Mouse (Mus musculus) midbrain, embryonic 12.5 days (tissue): ENCODE results near the gene Wwc1. TPM values are rescaled to one million over a fixed set of nuclear protein-coding genes. Genes with fewer than 3 reads are reported as not detected.

Source experiments
- ATAC-seq: fragments of 200-750 bp; cut with Nextera tagmentation; 2 replicates; pipeline ENCODE4 v1.8.0; 2017; ENCODE audit warnings: low read depth, moderate TSS enrichment, moderate library complexity; ENCODE audit not compliant: low FRiP score
- H3K27ac ChIP-seq: fragments of 300-500 bp; sonication (generic); replicated peaks from 2 replicates; pipeline ENCODE4 v1.5.1; 2016; ENCODE audit warnings: mild to moderate bottlenecking
- H3K27me3 ChIP-seq: fragments of 300-500 bp; sonication (generic); 2 replicates; pipeline ENCODE4 v1.6.1; 2016; ENCODE audit warnings: mild to moderate bottlenecking
- H3K36me3 ChIP-seq: fragments of 300-500 bp; sonication (generic); 2 replicates; pipeline ENCODE4 v1.6.1; 2016
- H3K4me1 ChIP-seq: fragments of 300-500 bp; sonication (generic); 2 replicates; pipeline ENCODE4 v1.6.1; 2016
- H3K4me2 ChIP-seq: fragments of 300-500 bp; sonication (generic); replicated peaks from 2 replicates; pipeline ENCODE4 v1.6.1; 2016; ENCODE audit warnings: mild to moderate bottlenecking, moderate library complexity
- H3K4me3 ChIP-seq: fragments of 300-500 bp; sonication (generic); 2 replicates; pipeline ENCODE4 v1.5.1; 2016; ENCODE audit warnings: mild to moderate bottlenecking
- H3K9ac ChIP-seq: fragments of 300-500 bp; sonication (generic); replicated peaks from 2 replicates; pipeline ENCODE4 v1.6.1; 2016; ENCODE audit warnings: mild to moderate bottlenecking, moderate library complexity
- H3K9me3 ChIP-seq: fragments of 300-500 bp; sonication (generic); 2 replicates; pipeline ENCODE4 v1.6.1; 2016; ENCODE audit warnings: mild to moderate bottlenecking
- WGBS: fragments of 180-500 bp; shearing (Covaris S2); methylation state at CpG from one replicate; pipeline ENCODE4 v1.1.7; 2016; 5-methylcytosine and 5-hydroxymethylcytosine counted together
- polyA plus RNA-seq: library from polyadenylated mRNA; unstranded; fragments of >200 nt; fragmentation: Nextera tagmentation; extraction: Ambion mirVana; gene quantifications from 2 replicates; pipeline ENCODE4 v1.2.1, GENCODE M21; 2016

The Wwc1 gene
- polyA plus RNA-seq, 1 experiment from 2014 or later: 7.4 TPM

DNA sequence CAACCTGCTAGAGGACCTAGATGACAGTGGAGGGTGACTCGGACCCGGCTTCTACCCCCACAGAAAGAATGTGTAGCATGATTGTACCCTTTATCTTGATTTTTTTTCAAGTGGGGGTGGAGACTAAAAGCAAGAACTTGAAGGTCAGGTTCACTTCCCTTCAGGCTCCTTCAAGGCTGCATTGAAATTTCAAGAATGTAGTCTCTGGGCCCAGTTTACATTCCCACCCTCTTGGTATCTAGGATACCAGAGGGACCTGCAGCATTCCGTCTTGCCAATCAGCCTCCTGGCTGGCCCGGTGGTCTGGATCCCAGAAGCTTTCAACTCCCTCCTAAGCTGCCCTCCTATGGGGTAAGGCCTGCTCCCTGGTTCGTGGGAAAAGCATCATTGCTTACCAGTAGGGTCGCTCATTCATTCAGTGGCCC lies 31.9 kb downstream of the Wwc1 start:
- Histone ChIP-seq H3K27ac (no peak overlapping the region), H3K9me3 (no peaks in the 10 kb centered on the region), H3K4me3 (no peak overlapping the region), H3K36me3 (no peaks in the 10 kb centered on the region), H3K27me3 (no peaks in the 10 kb centered on the region), H3K4me2 (no peak overlapping the region), H3K4me1 (peaks cover 17% of the 10 kb centered on the region), H3K9ac (no peak overlapping the region)
- ATAC-seq: peak; percentile 63
- 15% methylated on average over 6 of the region's 6 CpGs for WGBS

DNA sequence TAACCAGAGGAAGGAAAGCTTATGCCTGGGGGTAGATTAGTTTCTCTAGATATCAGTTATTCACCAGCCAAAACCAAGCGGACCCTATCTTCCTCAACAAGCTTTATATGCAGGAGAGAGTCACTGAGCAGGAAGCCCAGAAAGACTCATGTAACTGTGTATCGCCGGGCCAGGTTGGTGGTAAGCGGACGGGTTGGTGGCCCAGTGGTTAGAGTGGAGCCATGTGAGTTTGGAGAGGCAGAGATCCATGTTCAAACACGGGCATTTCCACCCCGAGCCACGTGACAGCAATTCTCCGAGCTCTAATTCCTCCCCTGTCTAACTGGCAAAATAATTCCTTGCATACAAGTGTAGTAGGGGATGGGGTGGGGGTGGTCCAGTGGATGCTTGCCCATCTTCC lies 32.4 kb downstream of the Wwc1 start:
- 0 out of 2 replicates have a peak overlapping the region, but pooled peaks have one; percentile 20 for H3K27ac ChIP-seq
- H3K4me3 ChIP-seq: no peak overlapping the region
- 77% methylated on average over 9 of the region's 9 CpGs for WGBS
- no peak overlapping the region for H3K4me2 ChIP-seq
- H3K36me3 ChIP-seq: no peaks in the 10 kb centered on the region
- peaks cover 17% of the 10 kb centered on the region for H3K4me1 ChIP-seq
- H3K9me3 ChIP-seq: no peaks in the 10 kb centered on the region
- no peak overlapping the region for H3K9ac ChIP-seq
- no peaks in the 10 kb centered on the region for H3K27me3 ChIP-seq
- ATAC-seq: no peak

DNA sequence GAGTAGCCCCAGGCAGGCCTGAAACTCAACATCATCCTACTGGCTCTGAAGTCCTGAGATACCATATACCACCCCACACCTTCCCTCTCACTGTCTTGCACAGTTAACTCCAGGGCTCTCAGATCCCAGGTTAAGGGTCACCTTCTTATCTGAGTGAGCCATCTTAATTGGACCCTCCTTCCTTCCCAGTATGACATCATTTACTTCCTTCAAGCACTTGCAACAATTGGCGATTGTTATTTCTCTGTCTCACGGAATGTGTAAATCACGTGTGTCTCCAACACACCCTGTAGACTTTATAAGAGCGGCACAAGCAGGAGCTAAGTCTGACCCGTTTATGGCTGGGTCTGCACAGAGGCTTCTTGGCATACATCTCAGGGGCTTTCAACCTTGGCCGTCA lies 35.1 kb downstream of the Wwc1 start:
- no peak overlapping the region for H3K9ac ChIP-seq
- H3K9me3 ChIP-seq: no peaks in the 10 kb centered on the region
- peaks cover 30% of the 10 kb centered on the region for H3K4me1 ChIP-seq
- H3K4me2 ChIP-seq: no peak overlapping the region
- WGBS: 88% methylated on average over 6 of the region's 6 CpGs
- no peak for ATAC-seq
- H3K4me3 ChIP-seq: no peak overlapping the region
- H3K36me3 ChIP-seq: no peaks in the 10 kb centered on the region
- no peaks in the 10 kb centered on the region for H3K27me3 ChIP-seq
- H3K27ac ChIP-seq: no peak overlapping the region

DNA sequence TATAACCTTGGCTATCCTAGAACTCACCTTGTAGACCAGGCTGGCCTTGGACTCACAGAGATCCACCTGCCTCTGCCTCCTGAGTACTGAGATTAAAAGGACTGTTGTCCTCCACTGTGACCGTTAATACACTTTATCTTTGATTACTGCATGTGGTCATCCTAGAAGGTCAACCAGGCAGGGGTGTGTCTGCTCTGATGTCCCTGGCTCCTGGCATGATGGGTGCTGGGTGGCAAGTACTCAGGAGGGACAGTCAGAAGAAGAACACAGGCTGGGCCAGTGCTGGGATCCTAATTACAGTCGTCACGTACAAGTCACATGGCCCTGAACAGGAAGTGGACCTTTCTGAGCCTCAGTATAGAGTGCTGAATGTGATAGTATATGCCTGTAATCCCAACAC lies 38.7 kb downstream of the Wwc1 start:
- H3K4me1 ChIP-seq: peaks cover 17% of the 10 kb centered on the region; the same call in 1 of the 2 replicates
- no peaks in the 10 kb centered on the region for H3K27me3 ChIP-seq
- 86% methylated on average over 3 of the region's 3 CpGs for WGBS
- no peaks in the 10 kb centered on the region for H3K36me3 ChIP-seq
- no peak overlapping the region for H3K4me2 ChIP-seq
- no peaks in the 10 kb centered on the region for H3K9me3 ChIP-seq
- ATAC-seq: peak; percentile 54; the same call in 1 of the 2 replicates
- no peak overlapping the region for H3K4me3 ChIP-seq
- H3K9ac ChIP-seq: no peak overlapping the region
- H3K27ac ChIP-seq: no peak overlapping the region

DNA sequence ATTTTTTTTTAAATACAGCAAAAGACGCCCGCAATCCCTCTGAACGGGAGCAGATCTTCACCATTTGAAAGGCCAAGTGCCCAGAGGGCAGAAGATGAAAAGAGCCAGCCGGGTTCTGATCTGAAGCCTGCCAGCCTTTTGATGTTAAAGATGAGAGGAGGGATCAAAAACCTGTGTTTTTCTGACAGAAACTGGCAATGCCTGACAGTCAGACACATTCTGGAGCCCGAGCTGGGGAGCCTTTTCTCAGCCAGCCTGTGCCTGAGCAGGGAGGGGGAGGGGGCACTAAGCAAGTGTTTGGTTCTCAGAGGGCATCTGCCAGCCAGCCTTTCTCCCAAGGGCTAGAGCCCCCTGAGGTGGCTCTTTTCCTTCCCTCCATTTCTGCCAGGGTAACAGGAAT lies 39.3 kb downstream of the Wwc1 start:
- no peak overlapping the region for H3K4me2 ChIP-seq
- no peaks in the 10 kb centered on the region for H3K9me3 ChIP-seq
- H3K9ac ChIP-seq: no peak overlapping the region
- ATAC-seq: no peak
- no peaks in the 10 kb centered on the region for H3K36me3 ChIP-seq
- H3K4me3 ChIP-seq: no peak overlapping the region
- peak overlapping the region; percentile 60; the same call in 1 of the 2 replicates for H3K27ac ChIP-seq
- WGBS: 41% methylated on average over 5 of the region's 5 CpGs
- H3K27me3 ChIP-seq: no peaks in the 10 kb centered on the region
- H3K4me1 ChIP-seq: peaks cover 17% of the 10 kb centered on the region; the same call in 1 of the 2 replicates

DNA sequence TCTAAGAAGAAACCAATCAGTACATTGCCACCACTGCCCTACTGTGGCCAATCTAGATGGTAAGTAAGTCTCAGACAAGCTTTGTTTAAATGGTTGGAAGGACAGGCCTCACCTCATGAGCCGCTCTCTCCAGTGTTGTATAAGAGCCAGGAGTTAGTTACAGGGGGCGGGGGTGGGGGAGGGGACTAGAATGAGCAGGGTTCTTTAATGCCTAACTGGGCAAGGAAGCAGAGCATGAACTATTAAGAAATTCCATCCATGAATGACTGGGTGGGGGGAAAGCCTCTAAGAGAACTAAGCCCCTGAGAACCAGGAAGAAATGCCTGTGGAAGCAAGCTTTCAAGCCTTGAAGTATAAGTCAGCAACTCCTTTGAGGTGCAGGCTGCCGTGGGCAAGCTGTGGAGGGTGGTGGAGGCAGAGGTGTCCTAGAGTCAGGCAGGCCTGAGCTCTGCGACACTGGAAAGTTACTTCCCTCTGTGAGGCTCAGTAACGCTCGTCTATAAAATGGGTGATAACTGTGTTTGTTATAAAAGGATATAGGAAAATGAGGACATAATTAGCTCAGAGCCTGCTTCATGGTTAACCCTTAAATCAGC lies 41.4 kb downstream of the Wwc1 start:
- no peak overlapping the region for H3K4me3 ChIP-seq
- no peak overlapping the region for H3K9ac ChIP-seq
- ATAC-seq: no peak
- H3K27ac ChIP-seq: no peak overlapping the region
- no peaks in the 10 kb centered on the region for H3K9me3 ChIP-seq
- H3K27me3 ChIP-seq: no peaks in the 10 kb centered on the region
- no peak overlapping the region for H3K4me2 ChIP-seq
- WGBS: 42% methylated on average over 6 of the region's 6 CpGs
- H3K4me1 ChIP-seq: peaks cover 28% of the 10 kb centered on the region
- no peaks in the 10 kb centered on the region for H3K36me3 ChIP-seq

DNA sequence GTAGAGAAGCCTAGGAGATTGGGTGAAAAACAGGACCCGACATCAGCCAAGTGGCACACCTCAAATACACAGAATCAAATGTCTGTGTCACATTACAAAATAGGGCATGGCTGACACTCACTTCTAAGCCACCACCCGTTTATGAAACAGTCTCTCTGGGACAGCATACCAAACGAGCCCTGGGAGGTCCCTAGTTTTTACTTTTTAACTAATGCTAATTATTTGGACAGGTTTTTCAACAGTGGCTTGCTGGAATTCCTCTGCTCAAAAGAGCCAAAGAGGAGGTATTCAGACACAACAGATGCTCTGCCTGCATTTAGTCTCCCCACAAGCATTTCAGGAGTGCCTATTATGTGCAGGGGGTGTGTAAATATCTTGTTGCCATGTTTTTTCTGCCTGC lies 44.7 kb downstream of the Wwc1 start:
- Histone ChIP-seq H3K27me3 (no peaks in the 10 kb centered on the region; the same call in 1 of the 2 replicates), H3K9ac (no peak overlapping the region), H3K27ac (no peak overlapping the region), H3K36me3 (no peaks in the 10 kb centered on the region), H3K9me3 (no peaks in the 10 kb centered on the region), H3K4me1 (peaks cover 28% of the 10 kb centered on the region), H3K4me2 (no peak overlapping the region), H3K4me3 (no peak overlapping the region)
- 52% methylated on average over 3 of the region's 3 CpGs for WGBS
- ATAC-seq: no peak

DNA sequence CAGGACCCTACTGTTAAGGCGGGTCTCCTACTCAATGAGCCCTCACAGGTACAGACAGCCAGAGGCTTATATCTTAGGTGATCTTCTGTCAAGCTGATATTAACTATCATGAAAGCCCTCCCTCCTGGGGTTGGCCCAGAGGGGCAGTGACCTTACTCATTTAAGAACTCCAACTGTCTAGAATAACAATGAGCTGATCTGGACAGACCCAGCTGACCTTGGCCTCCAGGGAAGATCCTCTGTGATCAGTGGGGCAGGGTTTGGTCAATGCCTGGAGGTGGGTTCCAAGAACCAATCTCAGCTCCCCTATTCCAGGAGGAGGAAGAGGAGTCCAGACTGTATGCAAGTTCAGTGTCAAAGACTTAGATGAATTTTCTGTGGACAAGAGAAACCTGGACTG lies 45.2 kb downstream of the Wwc1 start:
- peaks cover 27% of the 10 kb centered on the region for H3K4me1 ChIP-seq
- 95% methylated on average over 1 of the region's 1 CpGs for WGBS
- H3K9me3 ChIP-seq: no peaks in the 10 kb centered on the region
- no peak for ATAC-seq
- no peak overlapping the region for H3K9ac ChIP-seq
- H3K27me3 ChIP-seq: no peaks in the 10 kb centered on the region; the same call in 1 of the 2 replicates
- H3K27ac ChIP-seq: no peak overlapping the region
- H3K36me3 ChIP-seq: no peaks in the 10 kb centered on the region
- no peak overlapping the region for H3K4me2 ChIP-seq
- H3K4me3 ChIP-seq: no peak overlapping the region

DNA sequence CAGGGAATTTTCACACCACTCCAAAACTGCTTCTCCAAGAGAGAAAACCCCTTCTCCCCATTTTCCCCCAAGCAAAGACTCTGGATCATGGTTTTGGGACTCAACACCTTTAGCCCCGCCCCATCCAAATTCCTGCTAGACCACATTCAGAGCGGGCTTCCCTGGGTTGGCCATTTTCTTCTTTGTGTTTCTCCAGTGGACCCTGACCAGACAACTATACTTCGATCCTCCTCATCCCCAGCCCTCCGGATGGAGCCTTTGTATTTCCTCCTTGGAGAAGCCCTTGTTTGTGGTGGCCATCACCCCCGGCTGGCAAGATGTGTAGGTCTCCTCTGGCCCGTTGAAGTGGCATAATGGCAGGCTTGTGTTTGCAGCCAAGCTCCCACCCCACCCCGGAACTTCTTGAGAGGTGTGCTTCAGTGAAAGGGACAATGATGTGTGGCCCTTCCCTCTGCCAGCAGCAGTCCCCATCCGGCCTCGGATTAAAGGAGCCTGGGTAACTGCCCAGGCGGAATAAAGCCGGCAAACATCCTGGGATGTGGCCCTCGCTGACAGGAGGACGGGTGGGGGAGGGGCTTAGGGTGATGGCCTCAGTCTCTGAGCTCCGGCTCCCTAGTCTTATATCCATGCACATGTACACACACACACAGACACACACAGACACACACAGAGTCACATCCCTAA lies 46.8 kb downstream of the Wwc1 start:
- peaks cover 22% of the 10 kb centered on the region for H3K4me1 ChIP-seq
- H3K9ac ChIP-seq: no peak overlapping the region; the same call in 1 of the 2 replicates
- no peak overlapping the region for H3K4me3 ChIP-seq
- no peaks in the 10 kb centered on the region for H3K36me3 ChIP-seq
- peak overlapping the region; percentile 34 for H3K4me2 ChIP-seq
- no peaks in the 10 kb centered on the region; the same call in 1 of the 2 replicates for H3K27me3 ChIP-seq
- 5% methylated on average over 14 of the region's 14 CpGs for WGBS
- peak; percentile 66 for ATAC-seq
- H3K27ac ChIP-seq: peak overlapping the region; percentile 43
- H3K9me3 ChIP-seq: no peaks in the 10 kb centered on the region

DNA sequence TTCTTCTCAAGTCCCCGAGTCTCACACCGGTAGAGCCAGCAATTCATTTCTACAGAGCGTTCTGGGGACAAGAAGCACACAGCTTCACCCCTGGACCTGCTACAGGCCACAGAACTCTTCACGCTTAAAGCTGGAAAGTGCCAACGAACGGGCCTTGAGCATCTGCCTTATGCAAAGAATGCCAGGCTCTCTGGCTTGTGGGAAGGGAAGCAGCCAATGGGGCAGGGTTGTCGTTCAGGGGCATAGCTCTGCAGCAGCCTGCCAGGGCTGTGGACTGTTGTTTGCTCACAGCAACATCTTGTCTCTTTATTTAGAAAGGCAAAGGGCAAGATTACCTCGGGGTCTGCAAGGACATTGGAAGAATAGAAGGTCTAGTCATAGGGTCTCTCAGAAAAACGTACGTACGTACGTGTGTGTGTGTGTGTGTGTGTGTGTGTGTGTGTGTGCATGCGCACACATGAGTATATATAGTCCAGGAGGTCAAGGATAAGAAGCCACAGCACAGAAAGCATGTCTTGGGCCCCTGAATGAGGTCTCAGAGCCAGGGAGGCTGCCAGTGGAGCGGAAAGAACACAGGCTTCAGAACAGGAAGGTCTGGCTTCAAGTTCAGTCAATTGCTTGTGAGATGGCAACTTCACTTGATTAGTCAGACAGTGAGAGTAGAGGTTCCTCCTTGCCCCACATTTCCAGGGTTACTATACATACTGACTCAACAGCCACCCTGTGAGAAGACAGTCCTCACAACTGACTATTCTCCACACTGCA lies 48.0 kb downstream of the Wwc1 start:
- Histone ChIP-seq H3K27ac (no peak overlapping the region), H3K9ac (no peak overlapping the region), H3K4me2 (no peak overlapping the region), H3K4me1 (peaks cover 28% of the 10 kb centered on the region), H3K9me3 (no peaks in the 10 kb centered on the region), H3K36me3 (no peaks in the 10 kb centered on the region), H3K4me3 (no peak overlapping the region), H3K27me3 (no peaks in the 10 kb centered on the region; the same call in 1 of the 2 replicates)
- no peak for ATAC-seq
- WGBS: 84% methylated on average over 14 of the region's 14 CpGs

DNA sequence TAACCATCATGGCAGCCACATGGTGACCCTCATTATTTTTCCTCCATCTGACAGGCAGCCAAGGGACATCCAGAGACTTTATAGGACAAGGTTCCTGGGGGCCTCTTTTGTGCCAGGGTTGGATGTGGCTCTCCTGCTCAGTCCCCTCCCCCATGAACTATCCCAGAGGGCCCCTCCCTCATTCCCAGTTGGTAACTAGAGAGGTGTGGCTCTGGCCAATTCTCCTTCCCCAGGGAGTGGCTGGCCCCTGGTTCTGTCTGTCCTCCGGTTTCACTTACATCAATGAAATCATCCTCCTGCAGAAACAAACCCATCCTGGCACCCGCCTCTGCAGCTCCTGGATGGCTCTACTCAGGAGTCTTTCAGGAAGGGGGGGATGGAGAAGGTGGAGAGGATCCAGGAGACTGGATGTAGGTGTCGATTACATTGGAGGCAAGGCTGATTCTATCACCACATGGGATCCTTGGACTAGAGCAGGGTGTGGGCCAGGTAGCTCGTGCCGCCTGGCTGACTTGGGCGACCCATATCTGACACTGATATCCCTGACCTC lies 49.7 kb downstream of the Wwc1 start:
- no peak overlapping the region for H3K4me2 ChIP-seq
- H3K9me3 ChIP-seq: 0 out of 2 replicates have a peak, but pooled peaks cover 3% of the 10 kb centered on the region
- H3K27ac ChIP-seq: no peak overlapping the region
- 93% methylated on average over 6 of the region's 6 CpGs for WGBS
- H3K36me3 ChIP-seq: no peaks in the 10 kb centered on the region
- H3K4me3 ChIP-seq: no peak overlapping the region
- no peaks in the 10 kb centered on the region; the same call in 1 of the 2 replicates for H3K27me3 ChIP-seq
- no peak for ATAC-seq
- H3K9ac ChIP-seq: no peak overlapping the region
- peaks cover 28% of the 10 kb centered on the region for H3K4me1 ChIP-seq

DNA sequence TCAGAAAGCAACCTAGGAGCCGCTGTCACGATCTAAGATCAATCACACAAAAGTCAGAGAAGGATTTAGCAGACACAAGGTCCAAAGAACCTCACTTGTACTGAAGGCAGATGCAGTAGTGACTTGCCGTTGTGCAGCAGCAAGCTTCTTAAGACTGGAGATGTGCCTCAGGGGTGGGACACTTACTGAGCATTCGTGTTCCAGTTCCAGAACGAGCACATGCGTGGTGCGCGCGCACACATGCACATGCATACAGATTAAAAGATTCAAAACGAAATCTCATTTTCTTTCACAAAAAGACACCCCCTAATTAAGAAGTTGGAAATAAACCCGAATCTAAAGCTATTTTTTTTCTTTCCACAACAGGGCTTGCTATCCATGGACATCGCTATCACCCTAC lies 51.9 kb downstream of the Wwc1 start:
- WGBS: 94% methylated on average over 12 of the region's 12 CpGs
- H3K4me1 ChIP-seq: peaks cover 15% of the 10 kb centered on the region
- no peaks in the 10 kb centered on the region; the same call in 1 of the 2 replicates for H3K27me3 ChIP-seq
- 0 out of 2 replicates have a peak, but pooled peaks cover 3% of the 10 kb centered on the region for H3K9me3 ChIP-seq
- H3K4me3 ChIP-seq: no peak overlapping the region
- H3K9ac ChIP-seq: no peak overlapping the region
- no peak for ATAC-seq
- H3K36me3 ChIP-seq: no peaks in the 10 kb centered on the region
- H3K4me2 ChIP-seq: no peak overlapping the region
- no peak overlapping the region for H3K27ac ChIP-seq
